Mouse (Mus musculus): Measurements from ENCODE around the gene E030018B13Rik.

E030018B13Rik gene

DNA sequence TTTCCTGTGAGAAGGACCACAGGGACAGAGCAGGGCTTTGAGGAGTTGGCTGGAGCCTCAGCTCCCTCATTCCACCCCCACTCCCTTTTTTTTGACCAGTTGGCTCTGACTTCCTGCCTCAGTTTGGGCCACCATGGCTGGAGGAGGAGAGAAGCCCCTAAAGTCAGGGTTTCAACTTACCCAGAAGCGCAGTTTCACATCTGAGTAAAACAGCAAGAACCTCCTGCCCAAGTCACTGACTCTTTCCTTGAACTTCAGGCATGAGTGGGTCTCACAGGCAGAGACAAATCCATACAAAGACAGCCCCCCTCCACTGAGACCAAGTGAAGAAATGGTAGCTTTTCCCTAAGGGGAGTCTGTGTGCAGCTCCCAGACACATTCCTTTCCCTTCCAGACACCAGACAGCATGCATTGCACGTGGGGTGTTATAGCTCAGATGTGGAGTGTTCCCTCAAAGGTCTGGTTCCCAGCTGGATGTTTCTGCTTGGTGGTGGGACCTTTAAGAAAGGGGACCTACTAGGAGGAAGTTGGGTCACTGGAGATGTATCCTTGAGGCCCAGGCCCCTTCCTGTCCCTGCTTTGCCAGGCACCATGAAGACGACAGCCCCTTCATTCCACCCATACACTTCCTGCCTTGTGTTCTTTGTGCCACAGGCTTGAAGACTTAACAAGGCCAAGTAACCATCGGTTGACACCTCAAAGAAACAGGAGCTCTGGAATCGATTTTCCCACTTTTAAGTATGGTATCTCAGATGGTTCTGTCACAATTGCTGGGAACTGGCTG is 49.2 kb downstream of the E030018B13Rik start:
- DNase-seq (ENCODE audit: low spot score in 2 of 2): no peak

DNA sequence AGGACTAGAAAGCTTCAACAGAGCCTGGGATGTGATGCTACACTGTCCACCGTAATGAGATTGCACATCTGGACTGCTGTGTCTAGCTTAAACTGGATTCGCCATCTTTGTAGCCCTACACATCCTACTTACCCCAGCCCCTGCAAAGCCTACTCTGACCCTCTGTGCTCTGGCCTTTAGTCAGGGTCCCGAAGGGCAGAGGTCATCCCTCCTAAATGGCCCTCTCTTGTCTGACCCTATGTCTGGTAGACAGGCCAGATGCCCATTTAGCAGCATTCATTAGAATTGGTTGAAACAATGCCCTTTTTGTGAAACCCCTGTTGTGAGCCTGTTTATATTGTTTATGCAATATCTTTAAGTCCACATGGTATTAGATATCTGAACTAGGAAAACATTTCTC is 53.3 kb downstream of the E030018B13Rik start:
- no peak for DNase-seq (ENCODE audit: low spot score in 2 of 2)

Data from right cerebral cortex, postnatal 10 days (tissue).